Mouse (Mus musculus): ENCODE results near the gene C530008M17Rik.

DNA sequence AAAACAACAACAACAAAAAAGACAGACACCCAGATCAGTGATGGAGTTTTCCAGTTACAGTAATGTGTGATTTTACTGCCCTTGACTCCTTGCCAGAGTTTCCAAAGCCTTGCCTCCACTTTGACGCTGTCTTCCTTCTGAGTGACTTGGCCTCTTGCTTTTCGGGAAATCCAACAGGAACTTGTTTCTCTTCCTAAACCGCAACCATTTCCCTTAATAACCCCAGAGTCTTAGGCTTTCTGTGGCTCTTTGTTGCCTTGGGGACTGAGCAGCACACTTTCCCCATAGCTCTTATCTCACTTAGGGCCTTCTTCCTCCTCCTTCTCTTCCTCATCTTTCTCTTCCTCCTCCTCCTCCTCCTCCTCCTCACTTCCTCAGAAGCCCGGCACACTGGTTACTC is 19.1 kb downstream of the C530008M17Rik start:
- TF ChIP-seq CTCF (IDR thresholded peaks at IDR 0.05) (no peak), EP300 (IDR thresholded peaks at IDR 0.05) (no peak)

Data from lung, postnatal 0 days (tissue).